Mouse (Mus musculus) megakaryocyte, embryonic 14.5 days (primary cell): Measurements from ENCODE around the gene Keg1. TPM values are rescaled to one million over a fixed set of nuclear protein-coding genes. Genes with fewer than 3 reads are reported as not detected.
"Not testable (repeated sequence)": the region's sequence is repeated elsewhere in the genome, so short reads cannot be mapped to it uniquely, and the experiment has no call there.

Experiments
- H3K27me3 ChIP-seq: replicated peaks from 2 replicates; pipeline ENCODE3; 2012; ENCODE audit warnings: inconsistent platforms
- H3K36me3 ChIP-seq: replicated peaks from 2 replicates; pipeline ENCODE3; 2012; ENCODE audit warnings: low read length, inconsistent platforms, mixed read lengths
- H3K4me1 ChIP-seq: 2 replicates; pipeline ENCODE4 v1.6.1; 2012; ENCODE audit warnings: inconsistent platforms
- H3K4me3 ChIP-seq: replicated peaks from 2 replicates; pipeline ENCODE3; 2012; ENCODE audit warnings: moderate library complexity, mild to moderate bottlenecking, inconsistent platforms
- H3K9me3 ChIP-seq: 2 replicates; pipeline ENCODE4 v1.6.1; 2012; ENCODE audit warnings: inconsistent platforms
- FLI1 ChIP-seq: IDR thresholded peaks from 2 replicates; pipeline ENCODE4 v1.6.1; 2012; ENCODE audit warnings: low read length, inconsistent platforms, mixed read lengths
- GATA1 ChIP-seq: IDR thresholded peaks from 3 replicates; pipeline ENCODE4 v1.6.1; 2012; ENCODE audit warnings: mixed read lengths, low read length, inconsistent platforms, borderline replicate concordance
- polyA plus RNA-seq: library from polyadenylated mRNA; stranded (reverse); fragments of >175 nt; gene quantifications from 2 replicates; pipeline ENCODE4 v1.2.3, GENCODE M21; 2012; ENCODE audit warnings: low replicate concordance; ENCODE audit not compliant: insufficient read depth

Keg1 gene
- polyA plus RNA-seq, 1 experiment = not detected

DNA sequence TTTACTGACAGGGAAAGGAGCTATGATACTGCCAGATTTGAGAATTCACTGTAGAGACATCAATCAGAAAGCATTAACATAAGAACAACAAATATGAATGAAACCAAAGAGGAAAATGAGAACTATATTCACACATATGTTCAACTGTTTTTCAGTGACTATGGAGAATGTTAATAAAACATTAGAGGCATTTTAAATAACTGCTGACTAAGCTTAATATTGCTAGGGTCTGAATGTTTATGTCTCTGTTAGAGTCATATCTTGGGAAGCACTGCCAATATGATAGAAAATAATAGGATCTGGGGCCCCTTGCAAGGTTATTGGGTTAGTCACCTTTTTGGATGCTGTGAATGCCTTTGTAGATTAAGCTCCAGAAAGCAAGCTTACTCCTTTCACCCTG is 13.4 kb downstream of the Keg1 start:
- H3K4me1 ChIP-seq = no peaks in the 10 kb centered on the region
- no peaks in the 10 kb centered on the region for H3K27me3 ChIP-seq
- no peak overlapping the region for H3K4me3 ChIP-seq
- TF ChIP-seq GATA1 = no peak
- no peak for TF ChIP-seq FLI1
- no peaks in the 10 kb centered on the region for H3K36me3 ChIP-seq
- H3K9me3 ChIP-seq = no peaks in the 10 kb centered on the region

GRCm38 (mm10) chr19:12719189-12719588 is 23.6 kb downstream of the Keg1 start:
- Histone ChIP-seq H3K27me3 (no peaks in the 10 kb centered on the region), H3K4me1 (peaks cover 4% of the 10 kb centered on the region; the same call in 1 of the 2 replicates), H3K36me3 (no peaks in the 10 kb centered on the region), H3K9me3 (no peaks in the 10 kb centered on the region), H3K4me3 (no peak overlapping the region)
- TF ChIP-seq FLI1 (no peak), GATA1 (no peak)

DNA sequence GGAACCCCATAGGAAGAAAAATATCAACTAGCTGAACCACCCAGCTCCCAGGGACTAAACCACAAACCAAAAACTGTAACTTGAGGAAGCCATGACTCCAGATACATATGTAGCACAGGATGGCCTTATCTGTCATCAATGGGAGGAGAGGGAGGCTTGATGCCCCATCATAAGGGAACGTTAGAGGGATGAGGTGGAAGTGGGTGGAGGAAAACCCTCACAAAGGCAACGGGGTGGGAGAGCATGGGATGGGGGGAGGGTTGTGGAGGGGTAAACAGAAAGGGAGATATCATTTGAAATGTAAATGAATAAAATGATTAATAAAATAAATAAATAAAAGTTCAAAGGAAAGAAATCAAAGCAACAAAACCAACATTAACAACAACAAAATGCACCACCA is 24.9 kb downstream of the Keg1 start:
- no peaks in the 10 kb centered on the region for H3K9me3 ChIP-seq
- no peaks in the 10 kb centered on the region for H3K27me3 ChIP-seq
- TF ChIP-seq FLI1 = no peak
- no peak for TF ChIP-seq GATA1
- H3K36me3 ChIP-seq = no peaks in the 10 kb centered on the region
- H3K4me3 ChIP-seq = no peak overlapping the region
- peaks cover 4% of the 10 kb centered on the region; the same call in 1 of the 2 replicates for H3K4me1 ChIP-seq

GRCm38 (mm10) chr19:12720919-12721318 is 25.3 kb downstream of the Keg1 start:
- not testable (repeated sequence) for H3K9me3 ChIP-seq, H3K4me3 ChIP-seq, H3K36me3 ChIP-seq, H3K4me1 ChIP-seq, H3K27me3 ChIP-seq

DNA sequence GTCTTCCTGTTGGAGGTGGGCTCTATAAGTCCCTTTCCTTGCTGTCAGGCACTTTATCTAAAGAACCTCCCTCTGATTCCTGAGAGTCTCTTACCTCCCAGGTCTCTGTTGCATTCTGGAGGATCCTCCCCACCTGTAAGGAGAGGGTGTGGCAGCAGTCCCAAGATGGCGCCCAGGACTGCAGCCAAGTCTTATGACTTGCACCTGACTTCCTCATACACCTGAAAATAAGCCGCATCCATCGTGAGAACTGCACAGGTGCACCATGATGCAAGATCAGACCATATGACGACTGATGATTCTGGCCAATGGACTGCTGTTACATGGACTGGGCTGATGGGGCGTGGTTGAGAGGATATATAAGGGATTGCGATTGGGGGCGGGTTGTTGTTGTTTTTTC is 26.0 kb downstream of the Keg1 start:
- H3K9me3 ChIP-seq, H3K27me3 ChIP-seq, H3K4me1 ChIP-seq, H3K36me3 ChIP-seq, H3K4me3 ChIP-seq: not testable (repeated sequence)

GRCm38 (mm10) chr19:12722308-12722707 is 26.7 kb downstream of the Keg1 start:
- H3K4me3 ChIP-seq = no peak overlapping the region
- no peaks in the 10 kb centered on the region for H3K9me3 ChIP-seq
- no peaks in the 10 kb centered on the region for H3K27me3 ChIP-seq
- H3K36me3 ChIP-seq = no peaks in the 10 kb centered on the region
- peaks cover 4% of the 10 kb centered on the region; the same call in 1 of the 2 replicates for H3K4me1 ChIP-seq
- no peak for TF ChIP-seq GATA1
- TF ChIP-seq FLI1 = no peak

DNA sequence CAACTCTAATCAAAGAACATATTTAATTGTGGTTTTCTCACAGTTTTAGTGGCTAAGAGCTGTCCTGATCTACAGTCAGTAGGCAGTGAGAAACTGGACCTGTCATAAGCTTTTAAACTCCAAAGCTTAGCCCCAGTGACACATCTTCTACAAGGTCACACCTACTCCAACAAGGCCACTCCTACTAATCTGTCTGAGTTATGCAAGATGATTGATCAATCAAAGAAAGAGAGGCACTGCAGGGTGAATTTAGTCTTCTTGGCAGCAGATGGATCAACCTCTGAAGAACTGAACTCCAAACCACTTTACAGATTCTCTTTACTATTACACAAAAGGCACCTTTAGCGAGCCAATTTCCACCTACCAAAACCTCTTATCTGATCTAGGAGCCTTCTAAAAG is 30.3 kb downstream of the Keg1 start:
- H3K4me1 ChIP-seq = no peaks in the 10 kb centered on the region
- no peak for TF ChIP-seq FLI1
- TF ChIP-seq GATA1 = no peak
- no peaks in the 10 kb centered on the region for H3K9me3 ChIP-seq
- H3K4me3 ChIP-seq = no peak overlapping the region
- H3K27me3 ChIP-seq = no peaks in the 10 kb centered on the region
- no peaks in the 10 kb centered on the region for H3K36me3 ChIP-seq

DNA sequence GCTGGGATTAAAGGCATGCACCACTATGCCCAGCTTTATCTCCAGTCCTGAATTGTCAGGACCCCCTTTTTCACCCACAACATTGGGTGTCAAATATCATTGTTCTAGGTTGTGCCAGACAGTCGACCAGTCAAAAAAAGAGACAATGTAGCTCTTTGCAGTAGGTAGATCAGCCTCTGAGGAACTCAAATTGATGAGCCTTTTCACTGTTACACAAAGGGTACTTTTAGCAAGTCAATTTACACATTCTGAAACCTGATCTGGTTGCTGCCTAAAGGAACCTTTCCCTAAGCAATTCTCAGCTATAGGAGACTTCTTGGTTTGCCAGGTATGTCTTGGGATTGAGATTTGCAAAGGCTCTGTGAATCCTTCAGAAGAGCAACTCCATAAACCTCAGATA is 35.5 kb downstream of the Keg1 start:
- H3K27me3 ChIP-seq = no peaks in the 10 kb centered on the region
- H3K36me3 ChIP-seq = no peaks in the 10 kb centered on the region
- H3K4me1 ChIP-seq = no peaks in the 10 kb centered on the region
- TF ChIP-seq GATA1 (no peak), FLI1 (no peak)
- no peaks in the 10 kb centered on the region for H3K9me3 ChIP-seq
- H3K4me3 ChIP-seq = no peak overlapping the region

DNA sequence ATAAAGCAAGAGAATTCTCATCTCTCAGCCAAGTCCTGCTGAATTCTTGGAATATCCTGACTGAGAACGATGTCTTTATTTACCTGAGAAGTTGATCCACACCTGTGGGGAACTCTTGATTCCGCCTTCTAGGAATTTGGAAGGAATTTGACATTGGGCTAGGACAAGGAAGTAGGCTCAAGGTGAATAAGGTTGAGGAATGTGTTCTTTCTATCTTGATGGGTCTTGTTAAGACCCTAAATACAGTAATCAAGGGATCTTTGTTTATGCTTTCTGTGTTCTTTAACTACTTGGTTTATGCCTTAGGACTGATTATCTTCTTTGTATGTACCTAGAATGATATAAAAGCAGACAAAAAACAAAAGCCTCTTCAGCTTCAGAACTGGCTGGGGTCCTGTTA is 36.4 kb downstream of the Keg1 start:
- TF ChIP-seq FLI1 = no peak
- no peak for TF ChIP-seq GATA1
- H3K9me3 ChIP-seq = no peaks in the 10 kb centered on the region
- H3K4me1 ChIP-seq = no peaks in the 10 kb centered on the region
- no peaks in the 10 kb centered on the region for H3K36me3 ChIP-seq
- H3K4me3 ChIP-seq = no peak overlapping the region
- no peaks in the 10 kb centered on the region for H3K27me3 ChIP-seq

DNA sequence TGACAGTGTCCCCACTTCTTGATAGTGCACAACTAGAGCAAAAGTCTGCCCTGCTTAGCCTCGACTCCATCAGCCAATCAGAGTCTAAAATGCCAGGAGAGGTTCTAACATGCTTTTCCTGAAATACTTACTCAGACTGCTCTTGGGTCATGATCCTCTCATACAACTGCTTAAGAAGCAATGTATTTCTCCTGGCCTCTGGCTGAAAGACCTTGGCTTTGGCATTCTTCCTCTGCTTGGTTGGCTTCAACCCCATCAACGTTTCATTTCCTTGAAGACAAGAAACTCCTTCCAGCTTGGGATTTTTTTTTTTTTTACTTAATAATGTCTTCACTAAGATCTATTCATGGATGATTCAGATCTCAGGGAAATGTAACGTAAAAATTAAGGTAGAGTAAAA is 60.7 kb downstream of the Keg1 start:
- TF ChIP-seq GATA1 = no peak
- no peak for TF ChIP-seq FLI1
- Histone ChIP-seq H3K9me3 (no peaks in the 10 kb centered on the region), H3K4me3 (no peak overlapping the region), H3K4me1 (no peaks in the 10 kb centered on the region), H3K36me3 (no peaks in the 10 kb centered on the region), H3K27me3 (no peaks in the 10 kb centered on the region)

DNA sequence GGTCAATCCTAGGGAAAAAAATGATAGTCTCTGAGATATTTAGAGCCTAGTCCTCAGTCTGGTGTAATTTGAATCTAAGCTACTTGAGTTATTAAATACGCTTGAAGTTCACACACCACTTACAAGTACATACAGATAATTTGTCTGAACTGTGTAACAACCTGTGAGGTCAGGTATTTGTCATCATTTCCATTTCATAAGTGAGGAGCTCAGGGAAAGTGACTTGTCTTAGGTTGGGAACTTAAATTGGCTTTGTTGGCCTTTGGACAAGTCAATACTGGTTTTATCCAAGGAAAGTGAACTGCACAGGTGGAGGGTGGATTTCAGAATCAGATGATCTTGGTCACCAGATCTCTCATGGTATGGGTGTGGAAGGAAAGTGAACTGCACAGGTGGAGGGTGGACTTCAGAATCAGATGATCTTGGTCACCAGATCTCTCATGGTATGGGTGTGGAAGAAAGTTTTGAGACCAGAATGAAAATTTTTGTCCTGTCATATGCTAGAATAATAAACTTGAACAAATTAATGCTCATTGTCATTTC is 63.4 kb downstream of the Keg1 start:
- peaks cover 20% of the 10 kb centered on the region for H3K36me3 ChIP-seq
- no peaks in the 10 kb centered on the region for H3K4me1 ChIP-seq
- H3K4me3 ChIP-seq = no peak overlapping the region
- H3K27me3 ChIP-seq = no peaks in the 10 kb centered on the region
- no peaks in the 10 kb centered on the region for H3K9me3 ChIP-seq
- TF ChIP-seq FLI1 (no peak), GATA1 (no peak)
